In the genomic region with DNA sequence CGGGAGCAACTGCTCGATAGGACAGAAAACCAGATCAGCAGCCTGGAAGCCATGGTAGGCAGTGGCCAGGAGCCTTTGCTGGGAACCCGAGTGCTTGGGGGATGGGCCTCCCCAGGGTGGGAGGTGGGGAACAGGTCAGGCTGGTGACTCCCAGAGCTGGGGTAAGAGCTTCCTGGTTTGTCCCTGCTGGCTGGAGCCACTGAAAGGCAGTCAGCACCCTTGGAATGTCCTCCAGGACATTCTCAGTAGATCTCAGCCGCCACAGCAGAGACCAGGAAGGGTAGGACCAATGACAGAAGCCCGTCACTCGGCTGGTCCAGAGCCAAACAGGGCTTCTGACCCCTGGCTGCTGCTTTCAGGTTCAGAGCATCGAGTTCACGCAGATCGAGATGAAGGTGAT, we compare ENCODE assay signal across 9 mouse cellular contexts. TPM values are rescaled to one million over a fixed set of nuclear protein-coding genes. Genes with fewer than 3 reads are reported as not detected.
DNase-seq lines count a peak whose midpoint lies in the region; ATAC-seq and TF ChIP-seq lines count a peak whose summit lies in the region.
"Had no signal": no experiment of that assay in that cellular context is flagged by ENCODE, and none has a peak within 500 bp of the region (broad histone marks: within the 10 kb centered on the region; RNA-seq: fewer than 3 reads in every experiment).

No protein-coding gene starts in this region.

- H3K9me3 ChIP-seq in midbrain, embryonic 10.5 days (replicated peaks) = no peaks in the 10 kb centered on the region
- no peaks in the 10 kb centered on the region for H3K9me3 ChIP-seq in midbrain, postnatal 0 days (ENCODE audit: low read length)
- no peaks in the 10 kb centered on the region for H3K9me3 ChIP-seq in kidney, postnatal 0 days (replicated peaks; ENCODE audit: low read length)
- H3K9me3 ChIP-seq: liver, embryonic 15.5 days had no signal

- 43% methylated on average over 9 of the region's 9 CpGs for WGBS in heart, adult 2 months
- 91% methylated on average over 9 of the region's 9 CpGs for WGBS in midbrain, embryonic 10.5 days
- WGBS in midbrain, postnatal 0 days = 92% methylated on average over 9 of the region's 9 CpGs
- 67% methylated on average over 9 of the region's 9 CpGs for WGBS in kidney, postnatal 0 days
- 19% methylated on average over 9 of the region's 9 CpGs for WGBS in small intestine, adult 2 months

- no peak overlapping the region for H3K9ac ChIP-seq in heart, adult 2 months (ENCODE audit: low read depth, low read length)
- H3K9ac ChIP-seq in midbrain, postnatal 0 days (replicated peaks; ENCODE audit: low read length, poor library complexity, severe bottlenecking) = no peak overlapping the region
- H3K9ac ChIP-seq in kidney, postnatal 0 days (ENCODE audit: low read depth, low read length) = peak overlapping the region; percentile 36
- H3K9ac ChIP-seq: liver, embryonic 15.5 days had no signal

- TF ChIP-seq POLR2A in heart, adult 2 months (IDR thresholded peaks at IDR 0.05; ENCODE audit: insufficient read depth, low read depth, low read length) = no peak
- TF ChIP-seq POLR2A in small intestine, adult 2 months (IDR thresholded peaks at IDR 0.05; ENCODE audit: low read depth, low read length) = no peak

- no peak for DNase-seq in heart, adult 2 months
- DNase-seq in heart, adult 8-10 months (ENCODE audit: low spot score) = no peak
- DNase-seq in midbrain, embryonic 10.5 days (ENCODE audit: low spot score) = no peak
- no peak for DNase-seq in midbrain, postnatal 0 days (ENCODE audit: low spot score)
- DNase-seq in kidney, postnatal 0 days (ENCODE audit: low spot score) = no peak
- DNase-seq in urinary bladder, adult 2 months (ENCODE audit: low spot score) = no peak
- no peak for DNase-seq in B cell, adult 2 months

- H3K4me1 ChIP-seq in heart, adult 2 months (ENCODE audit: control insufficient read depth, insufficient read depth, low read length) = peaks cover 14% of the 10 kb centered on the region
- peaks cover 38% of the 10 kb centered on the region for H3K4me1 ChIP-seq in midbrain, embryonic 10.5 days
- H3K4me1 ChIP-seq in midbrain, postnatal 0 days (ENCODE audit: insufficient read depth, low read length) = peaks cover 11% of the 10 kb centered on the region
- H3K4me1 ChIP-seq in kidney, postnatal 0 days (replicated peaks; ENCODE audit: insufficient read depth, low read length) = peaks cover 24% of the 10 kb centered on the region; the same call in 1 of the 2 replicates
- H3K4me1 ChIP-seq in small intestine, adult 2 months (ENCODE audit: control insufficient read depth, insufficient read depth, insufficient read length, low read length) = peaks cover 32% of the 10 kb centered on the region

- H3K36me3 ChIP-seq in heart, adult 2 months (ENCODE audit: control insufficient read depth, insufficient read depth, low read length) = no peaks in the 10 kb centered on the region
- peaks cover 55% of the 10 kb centered on the region for H3K36me3 ChIP-seq in midbrain, embryonic 10.5 days
- peaks cover 40% of the 10 kb centered on the region for H3K36me3 ChIP-seq in midbrain, postnatal 0 days (ENCODE audit: insufficient read depth, low read length)
- H3K36me3 ChIP-seq in kidney, postnatal 0 days (ENCODE audit: insufficient read depth, low read length) = peaks cover 33% of the 10 kb centered on the region
- peaks cover 26% of the 10 kb centered on the region for H3K36me3 ChIP-seq in small intestine, adult 2 months (ENCODE audit: control insufficient read depth, insufficient read depth, low read length)

- intact Hi-C loops in heart, adult 2 months (cut with DNase I) = no loop called here

- H3K27ac ChIP-seq in heart, adult 2 months = peak overlapping the region; percentile 57
- peak overlapping the region; percentile 46; the same call in 1 of the 2 replicates for H3K27ac ChIP-seq in midbrain, embryonic 10.5 days (replicated peaks)
- H3K27ac ChIP-seq in midbrain, postnatal 0 days (ENCODE audit: low read depth, low read length) = no peak overlapping the region
- H3K27ac ChIP-seq in kidney, postnatal 0 days = peak overlapping the region; percentile 90
- peak overlapping the region; percentile 99 for H3K27ac ChIP-seq in small intestine, adult 2 months (ENCODE audit: insufficient read depth, low read depth, low read length)
- H3K27ac ChIP-seq: liver, embryonic 15.5 days had no signal

- no peak overlapping the region for H3K4me2 ChIP-seq in midbrain, postnatal 0 days (ENCODE audit: low read depth, low read length, poor library complexity, severe bottlenecking)
- peak overlapping the region; percentile 75 for H3K4me2 ChIP-seq in kidney, postnatal 0 days (ENCODE audit: low read length)

- no peak overlapping the region for H3K4me3 ChIP-seq in heart, adult 2 months
- H3K4me3 ChIP-seq in midbrain, embryonic 10.5 days = peak overlapping the region; percentile 97; the same call in 1 of the 2 replicates
- no peak overlapping the region for H3K4me3 ChIP-seq in midbrain, postnatal 0 days (ENCODE audit: low read depth, low read length)
- H3K4me3 ChIP-seq in kidney, postnatal 0 days (replicated peaks; ENCODE audit: low read depth, low read length) = no peak overlapping the region
- peak overlapping the region; percentile 83 for H3K4me3 ChIP-seq in small intestine, adult 2 months (ENCODE audit: low read depth, low read length)

- H3K79me2 ChIP-seq in heart, adult 2 months (replicated peaks; ENCODE audit: control insufficient read depth, insufficient read depth, low read length) = no peaks in the 10 kb centered on the region

- TF ChIP-seq EP300 in heart, adult 2 months (IDR thresholded peaks at IDR 0.05; ENCODE audit: insufficient read depth, low read depth, low read length) = no peak

- H3K27me3 ChIP-seq in heart, adult 2 months (ENCODE audit: control insufficient read depth, insufficient read depth, low read length) = no peaks in the 10 kb centered on the region
- no peaks in the 10 kb centered on the region for H3K27me3 ChIP-seq in midbrain, embryonic 10.5 days (ENCODE audit: low read depth, poor library complexity, severe bottlenecking)
- no peaks in the 10 kb centered on the region for H3K27me3 ChIP-seq in midbrain, postnatal 0 days (ENCODE audit: insufficient read depth, low read length)
- H3K27me3 ChIP-seq in kidney, postnatal 0 days (ENCODE audit: insufficient read depth, low read length) = no peaks in the 10 kb centered on the region
- no peaks in the 10 kb centered on the region for H3K27me3 ChIP-seq in small intestine, adult 2 months (ENCODE audit: control insufficient read depth, insufficient read depth, low read length)
- H3K27me3 ChIP-seq: liver, embryonic 15.5 days had no signal

- no peak for TF ChIP-seq CTCF in heart, adult 2 months (IDR thresholded peaks at IDR 0.05)
- no peak for TF ChIP-seq CTCF in midbrain, postnatal 0 days (IDR thresholded peaks at IDR 0.05)
- no peak for TF ChIP-seq CTCF in kidney, postnatal 0 days (IDR thresholded peaks at IDR 0.05; ENCODE audit: low read depth)
- TF ChIP-seq CTCF in small intestine, adult 2 months (IDR thresholded peaks at IDR 0.05; ENCODE audit: extremely low read depth, insufficient read length, insufficient replicate concordance, low read depth, low read length) = no peak

- no peak for ATAC-seq in midbrain, postnatal 0 days (ENCODE audit: low FRiP score)
- peak; percentile 27 for ATAC-seq in kidney, postnatal 0 days (replicated peaks; ENCODE audit: low FRiP score, low read depth)

RNA-seq across cellular contexts. Expression of a gene that starts 2.4 kb away (rescaled TPM):
- 10 to 100 TPM; 25.9 to 30.1 TPM for total RNA-seq in heart, adult 2 months (2021)
- 26.8 and 28.9 TPM in 2 replicates for polyA plus RNA-seq in heart, adult 2 months (2012; rRNA removed)
- total RNA-seq in heart, adult 8-10 months (2022) = 10 to 100 TPM; 29.9 to 33.7 (median 30.4) TPM
- polyA plus RNA-seq in midbrain, embryonic 10.5 days (2016; fragmentation: Nextera tagmentation; extraction: Ambion mirVana) = 116 and 118 TPM in 2 replicates
- 79.5 and 101 TPM in 2 replicates for total RNA-seq in midbrain, postnatal 0 days (2014; rRNA removed)
- polyA plus RNA-seq in midbrain, postnatal 0 days (2015; fragmentation: Nextera tagmentation; extraction: Ambion mirVana) = 121 and 129 TPM in 2 replicates
- polyA plus RNA-seq in kidney, postnatal 0 days (2015; fragmentation: Nextera tagmentation; extraction: Ambion mirVana) = 120 and 125 TPM in 2 replicates
- 69.0 and 137 TPM in 2 replicates for polyA plus RNA-seq in small intestine, adult 2 months (2012; rRNA removed)
- 35.3 and 38.0 TPM in 2 replicates for polyA plus RNA-seq in urinary bladder, adult 2 months (2012; rRNA removed)

RNA-seq across cellular contexts. Expression of a gene that starts 26.9 kb away (rescaled TPM):
- total RNA-seq in heart, adult 2 months (2021) = 10 to 100 TPM in 1 of 2 experiments, 1 to 10 TPM in 1; 5.8 to 10.3 TPM
- 10.5 and 10.9 TPM in 2 replicates for polyA plus RNA-seq in heart, adult 2 months (2012; rRNA removed)
- total RNA-seq in heart, adult 8-10 months (2022) = 10 to 100 TPM in 1 of 4 experiments, 1 to 10 TPM in 3; 4.8 to 10.0 (median 5.8) TPM
- polyA plus RNA-seq in midbrain, embryonic 10.5 days (2016; fragmentation: Nextera tagmentation; extraction: Ambion mirVana) = 9.4 and 11.3 TPM in 2 replicates
- total RNA-seq in midbrain, postnatal 0 days (2014; rRNA removed) = 23.8 and 32.7 TPM in 2 replicates
- 18.0 TPM in 2 replicates for polyA plus RNA-seq in midbrain, postnatal 0 days (2015; fragmentation: Nextera tagmentation; extraction: Ambion mirVana)
- polyA plus RNA-seq in kidney, postnatal 0 days (2015; fragmentation: Nextera tagmentation; extraction: Ambion mirVana) = 21.4 and 23.8 TPM in 2 replicates
- 10.7 and 12.7 TPM in 2 replicates for polyA plus RNA-seq in small intestine, adult 2 months (2012; rRNA removed)
- 35.1 and 39.0 TPM in 2 replicates for polyA plus RNA-seq in urinary bladder, adult 2 months (2012; rRNA removed)

Comparison
In these comparisons a context has a peak if more than half of its experiments do, and no peak if none do; other contexts are left out.
1. H3K4me3 ChIP-seq: peak in midbrain, embryonic 10.5 days (single experiment) and small intestine, adult 2 months (single experiment); none in heart, adult 2 months (single experiment), midbrain, postnatal 0 days (single experiment) and kidney, postnatal 0 days (single experiment).